Mouse (Mus musculus) gastrocnemius, adult 18-20 months (tissue): Measurements from ENCODE around the gene Lrrk1. TPM values are rescaled to one million over a fixed set of nuclear protein-coding genes. Genes with fewer than 3 reads are reported as not detected.

Source experiments
- DNase-seq: peaks from one replicate; pipeline ENCODE4 v3.0.0; 2021; ENCODE audit warnings: low spot score
- total RNA-seq, 2 experiments: library from RNA; stranded (reverse); gene quantifications; 2 replicates each; pipeline ENCODE4 v1.2.3; 2021

Gene Lrrk1
- total RNA-seq, 2 experiments from 2014 or later: 2.8 to 3.4 TPM

- DNase-seq: no peak
Observed at GRCm38 (mm10) chr7:66257232-66257631, 130.9 kb downstream of the Lrrk1 start.

DNA sequence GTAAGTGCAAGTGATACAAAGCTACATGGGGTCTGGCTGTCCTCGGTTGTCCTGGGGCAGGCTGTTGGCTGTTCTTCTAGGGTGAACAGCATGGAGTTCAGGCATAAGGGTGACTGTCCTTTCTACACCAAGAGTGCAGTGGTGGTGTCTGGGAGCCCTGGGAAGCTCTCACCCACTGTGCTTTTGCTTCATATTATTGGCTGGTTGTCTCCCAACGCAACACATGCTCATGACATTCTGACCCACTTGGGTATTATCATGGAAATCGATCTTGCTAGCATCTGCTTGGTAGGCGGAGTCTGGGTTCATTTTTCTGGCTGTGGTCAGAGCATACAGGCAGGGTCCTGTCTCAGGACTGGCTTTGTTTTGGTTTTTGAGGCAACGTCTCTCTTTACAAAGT is 131.7 kb downstream of the Lrrk1 start:
- no peak for DNase-seq

DNA sequence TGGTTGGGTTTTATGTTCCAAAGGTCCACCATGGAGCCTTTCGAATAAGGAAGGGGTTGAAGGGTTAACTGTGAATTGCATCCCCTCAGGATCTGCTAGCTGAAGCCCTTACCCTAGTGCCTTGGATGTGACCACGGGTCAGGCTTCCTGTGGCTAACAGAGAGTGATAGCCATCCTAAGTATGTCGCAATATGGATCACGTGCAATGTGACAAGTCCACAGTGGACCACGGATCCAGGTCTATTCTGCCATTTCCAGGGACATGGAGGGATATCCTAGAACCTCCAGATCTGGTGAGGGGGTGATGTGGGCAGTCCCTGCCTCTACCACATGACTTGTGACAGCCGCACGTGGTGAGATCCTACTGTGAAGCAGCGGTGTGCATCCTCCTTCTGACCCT is 133.2 kb downstream of the Lrrk1 start:
- DNase-seq: no peak

DNA sequence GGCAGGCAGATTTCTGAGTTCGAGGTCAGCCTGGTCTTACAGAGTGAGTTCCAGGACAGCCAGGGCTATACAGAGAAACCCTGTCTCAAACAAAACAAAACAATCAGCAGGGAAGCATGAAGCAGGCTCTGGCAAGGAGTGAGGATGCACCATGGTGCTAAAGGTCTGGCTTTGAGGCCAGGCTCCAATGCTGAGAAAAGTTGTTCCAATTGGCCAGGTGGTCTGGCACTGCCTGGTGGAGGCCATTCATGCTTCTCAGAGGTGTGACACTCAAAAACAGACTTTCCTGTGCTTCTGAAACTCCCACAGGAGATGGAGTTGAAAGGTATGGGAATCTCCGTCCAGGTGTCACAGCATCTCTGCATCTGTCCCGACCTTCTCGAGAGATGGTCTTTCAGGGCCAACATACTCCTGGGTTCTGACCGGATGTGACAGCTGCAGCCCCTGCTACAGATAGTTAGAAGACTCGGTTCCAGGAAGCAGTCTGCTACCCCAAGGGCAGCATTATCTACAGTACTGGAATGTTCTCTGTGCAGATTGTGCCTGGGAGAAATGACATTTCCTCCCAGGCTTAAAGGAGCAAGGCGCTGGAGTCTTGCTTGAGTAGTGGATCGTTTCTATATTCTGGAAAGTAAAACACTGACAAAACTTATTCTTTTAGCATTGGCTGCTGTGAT is 134.0 kb downstream of the Lrrk1 start:
- DNase-seq: no peak

- DNase-seq: peak; percentile 85
Observed at GRCm38 (mm10) chr7:66250030-66250429, 138.1 kb downstream of the Lrrk1 start.

DNA sequence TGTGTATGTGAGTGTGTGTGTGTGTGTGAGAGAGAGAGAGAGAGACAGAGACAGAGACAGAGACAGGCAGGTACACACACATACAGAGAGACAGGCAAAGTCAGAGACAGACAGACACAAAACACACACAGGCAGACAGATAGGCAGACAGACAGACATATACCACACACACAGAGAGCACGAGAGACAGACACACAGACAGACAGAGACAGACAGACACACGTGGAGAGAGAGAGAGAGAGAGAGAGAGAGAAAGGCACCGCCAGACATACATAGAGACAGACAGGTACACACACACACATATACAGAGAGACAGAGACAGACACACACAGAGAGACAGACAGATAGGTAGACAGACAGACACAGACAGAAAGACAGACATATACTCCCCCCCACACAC is 138.7 kb downstream of the Lrrk1 start:
- no peak for DNase-seq

DNA sequence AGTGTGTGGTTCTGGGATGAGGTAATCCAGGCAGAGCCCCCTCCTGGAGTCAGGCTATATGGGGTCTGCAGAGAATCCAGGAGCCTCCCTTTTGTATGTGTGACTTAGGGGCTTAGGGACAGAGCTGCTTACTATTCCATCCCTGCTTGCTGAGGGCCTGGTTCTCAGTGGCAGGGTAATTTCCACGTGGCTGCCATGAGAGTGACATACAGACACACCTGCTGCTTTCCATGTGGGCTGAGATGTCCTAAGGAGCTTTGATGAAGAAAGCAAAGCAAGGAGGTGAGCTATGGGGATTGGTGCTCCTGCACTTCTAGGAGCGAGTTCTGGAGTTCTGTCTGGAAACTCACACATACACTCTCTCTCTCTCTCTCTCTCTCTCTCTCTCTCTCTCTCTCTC is 139.1 kb downstream of the Lrrk1 start:
- DNase-seq: no peak

DNA sequence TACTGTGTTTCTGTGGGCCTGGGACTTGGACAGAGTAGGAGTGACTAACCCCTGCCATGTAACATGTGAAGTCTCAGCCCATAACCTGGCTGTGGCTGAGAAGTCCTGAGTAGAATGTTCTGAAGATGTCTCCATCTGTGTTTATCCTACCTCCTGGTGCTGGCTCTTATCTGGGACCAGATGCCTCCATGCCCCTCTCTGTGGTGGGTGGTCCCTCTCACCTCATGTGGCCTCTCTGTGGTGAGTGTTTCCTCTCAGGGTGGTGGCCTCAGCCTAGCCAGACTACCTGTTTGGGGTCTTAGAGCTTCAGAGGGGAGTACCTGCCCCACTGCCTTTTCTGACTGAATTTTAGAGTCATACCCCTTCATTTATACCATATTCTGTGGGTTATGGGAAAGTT is 139.9 kb downstream of the Lrrk1 start:
- no peak for DNase-seq

DNA sequence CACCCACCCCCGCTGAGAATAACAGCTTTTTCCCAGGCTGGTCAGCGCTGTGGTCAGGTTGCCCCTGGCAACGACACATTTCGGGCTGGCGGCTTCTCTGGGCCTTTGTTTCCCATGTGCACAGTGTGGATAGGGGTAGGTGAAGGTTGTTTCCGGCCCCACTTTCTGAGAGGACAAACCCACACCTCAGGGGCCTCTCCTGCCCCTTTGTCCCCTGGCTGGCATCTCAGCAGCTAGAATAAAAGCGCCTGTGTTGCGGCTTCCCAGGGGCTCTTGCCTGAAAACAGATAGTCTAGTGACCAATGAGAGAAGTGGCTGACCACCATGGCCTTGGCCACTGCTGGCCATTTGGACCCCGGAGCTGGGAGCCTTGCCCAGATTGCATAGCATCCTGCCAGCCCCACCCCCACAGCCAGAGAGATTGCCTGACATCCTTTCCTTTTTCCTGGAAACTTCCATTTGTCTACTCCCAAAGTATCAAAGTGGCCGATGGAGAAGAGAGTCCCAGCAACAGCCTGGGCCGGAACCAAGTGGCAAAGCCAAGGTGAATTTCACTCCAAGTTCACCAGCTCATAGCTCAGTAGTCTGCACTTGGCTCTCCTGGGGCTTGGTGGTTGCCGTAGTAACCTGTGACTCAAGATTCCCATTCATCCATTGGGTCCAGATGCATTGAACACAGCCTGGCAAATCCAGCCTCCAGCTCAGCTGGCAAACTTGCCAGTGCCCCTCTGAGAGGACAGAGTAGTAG is 140.7 kb downstream of the Lrrk1 start:
- no peak for DNase-seq

DNA sequence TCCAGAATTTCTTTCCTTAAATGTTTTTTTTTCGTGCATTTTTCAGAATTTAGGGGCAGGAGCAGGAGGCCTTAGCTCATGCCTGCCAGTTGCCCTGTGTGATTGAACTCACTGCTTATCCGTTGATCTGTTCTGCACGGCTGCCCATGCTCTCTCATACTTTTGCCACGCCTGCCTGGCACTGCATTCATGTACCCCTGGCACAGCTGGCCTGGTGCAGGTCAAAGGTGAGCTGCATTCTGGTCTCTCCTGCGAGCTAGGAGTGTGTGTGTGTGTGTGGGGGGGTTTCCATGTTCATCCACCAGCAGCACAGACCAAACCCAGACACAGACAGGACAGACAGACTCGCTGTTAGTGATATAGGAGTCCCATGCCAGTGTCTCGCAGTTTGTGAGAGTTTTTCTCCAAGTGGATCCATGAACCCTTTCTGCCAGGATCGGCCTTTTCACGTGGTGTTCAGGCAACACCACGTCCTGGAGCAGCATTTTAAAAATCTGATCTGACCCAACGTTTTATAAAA is 141.4 kb downstream of the Lrrk1 start:
- no peak for DNase-seq

DNA sequence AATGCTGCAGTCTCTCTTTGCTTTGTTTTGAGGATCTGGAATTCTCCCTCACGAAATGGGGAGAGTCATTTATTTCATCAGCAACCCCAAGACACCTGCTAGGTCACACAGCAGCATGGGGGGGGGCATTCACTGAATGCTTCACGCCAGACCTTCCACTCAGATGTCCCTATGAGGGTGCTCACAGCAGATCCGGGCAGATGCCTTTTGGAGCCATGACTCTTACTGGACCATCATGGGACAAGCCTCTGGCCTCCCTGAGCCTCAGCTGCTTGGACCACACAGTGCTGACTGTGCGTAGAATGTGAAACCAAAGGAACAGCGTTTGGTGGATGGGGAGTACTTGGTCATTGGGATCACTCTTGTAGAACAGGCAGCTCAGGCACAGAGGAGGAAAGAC is 142.5 kb downstream of the Lrrk1 start:
- DNase-seq: no peak

GRCm38 (mm10) chr7:66243766-66244325 is 144.3 kb downstream of the Lrrk1 start:
- DNase-seq: no peak

GRCm38 (mm10) chr7:66241855-66242412 is 146.2 kb downstream of the Lrrk1 start:
- no peak for DNase-seq

DNA sequence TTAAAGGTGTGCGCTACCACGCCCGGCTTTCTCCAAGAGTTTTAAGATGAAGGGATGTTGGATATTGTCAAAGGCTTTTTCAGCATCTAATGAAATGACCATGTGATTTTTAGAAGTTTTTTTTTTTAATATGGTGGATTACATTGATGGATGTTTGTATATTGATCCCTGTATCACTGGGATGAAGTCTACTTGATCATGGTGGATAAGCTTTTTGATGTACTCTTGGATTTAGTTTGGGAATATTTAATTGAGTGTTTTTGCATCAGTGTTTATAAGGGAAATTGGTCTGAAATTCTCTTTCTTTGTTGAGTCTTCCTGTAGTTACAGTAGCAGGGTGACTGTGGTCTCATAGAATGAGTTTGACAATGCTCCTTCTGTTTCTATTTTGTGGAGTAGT is 150.0 kb downstream of the Lrrk1 start:
- no peak for DNase-seq

- no peak for DNase-seq
Observed at GRCm38 (mm10) chr7:66233947-66234516, 154.1 kb downstream of the Lrrk1 start.

GRCm38 (mm10) chr7:66233141-66233946 is 154.8 kb downstream of the Lrrk1 start:
- no peak for DNase-seq

- DNase-seq: no peak
Observed at GRCm38 (mm10) chr7:66231861-66232260, 156.3 kb downstream of the Lrrk1 start.

DNA sequence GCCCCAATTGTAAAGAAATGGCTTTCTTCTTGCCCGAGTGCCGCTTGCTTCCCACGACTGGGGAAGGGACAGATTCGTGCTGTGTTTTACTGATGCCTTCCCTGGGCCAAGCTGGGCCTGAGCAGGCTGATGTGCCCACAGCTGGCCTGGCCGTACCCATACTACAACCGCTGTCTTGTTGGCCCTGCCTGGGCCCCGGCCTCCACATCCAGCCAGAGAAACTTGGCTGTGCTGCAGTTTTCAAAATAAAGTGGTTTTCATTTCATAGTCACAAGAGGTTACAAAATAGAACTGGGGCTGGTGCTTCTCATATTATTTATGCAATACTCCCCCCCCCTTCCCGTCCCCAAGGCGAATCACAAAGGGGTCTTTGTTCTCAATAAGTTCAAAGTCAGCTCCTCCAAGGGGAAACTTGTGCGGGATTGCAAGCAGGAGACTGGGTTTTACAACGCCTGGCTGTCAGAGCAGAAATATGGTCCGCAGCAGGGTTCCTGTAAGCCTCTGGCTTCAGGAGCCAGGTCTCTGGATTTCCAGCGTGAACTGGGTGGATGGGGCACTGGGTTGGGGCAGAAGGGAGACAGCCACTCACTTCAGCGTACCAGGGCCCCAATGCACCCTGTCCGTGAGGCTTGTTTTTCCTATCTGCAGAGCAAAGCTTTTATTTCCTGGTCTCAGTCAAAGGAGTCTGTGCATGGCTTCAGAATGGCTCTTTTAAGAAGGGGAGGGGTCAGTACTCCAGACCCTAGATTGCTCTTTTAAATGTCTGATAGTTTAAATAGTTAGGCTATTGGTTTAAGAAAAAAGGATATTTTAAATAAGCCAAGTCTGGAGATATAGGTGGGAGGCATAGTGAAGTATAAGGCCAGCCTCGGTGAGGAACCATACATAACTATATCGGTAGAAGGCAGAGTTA is 157.3 kb downstream of the Lrrk1 start:
- DNase-seq: peak; percentile 43

DNA sequence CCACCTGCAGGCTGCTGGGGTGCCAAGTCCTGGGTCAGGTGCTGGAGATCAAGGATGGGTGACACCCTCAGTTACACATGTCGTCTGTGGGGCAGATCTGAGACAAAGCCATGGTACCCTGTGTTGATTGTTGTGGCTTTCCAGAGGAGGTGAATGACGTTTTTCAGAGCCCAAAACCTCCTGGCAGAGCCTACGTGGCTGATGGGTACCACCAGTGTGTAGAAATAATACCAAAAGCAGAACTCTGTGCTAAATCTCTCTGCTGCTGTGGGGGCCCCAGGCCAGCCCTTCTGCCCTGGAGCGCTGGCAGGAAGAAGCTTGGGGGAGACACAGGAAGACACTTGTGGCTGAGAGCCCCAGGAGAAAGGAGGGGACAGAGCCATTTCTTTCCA is 157.9 kb downstream of the Lrrk1 start:
- no peak for DNase-seq

GRCm38 (mm10) chr7:66229433-66229832 is 158.7 kb downstream of the Lrrk1 start:
- DNase-seq: no peak
